Mouse (Mus musculus) frontal cortex, postnatal 36 days (tissue): Measurements from ENCODE around the gene Smg8.
"Not testable (repeated sequence)": the region's sequence is repeated elsewhere in the genome, so short reads cannot be mapped to it uniquely, and the experiment has no call there.

ENCODE experiments used
- DNase-seq, 2 experiments: peaks; one replicate each; pipeline ENCODE4 v3.0.0; 2022; ENCODE audit warnings: low spot score in 2 of 2

Smg8 gene

GRCm38 (mm10) chr11:87086290-87086984, at the start of gene Smg8:
Smg8 (minus strand) TSS chr11:87086774.
- peak; percentile 80 to 81 for DNase-seq

GRCm38 (mm10) chr11:87136233-87136632, 49.7 kb upstream of the Smg8 start:
- no peak for DNase-seq

- peak; percentile 87 to 92 for DNase-seq
These were observed 40.5 kb upstream of the Smg8 start, which contains the start of gene Trim37 for GRCm38 (mm10) chr11:87126824-87127816. Trim37 (plus strand) TSS chr11:87127077.

- no peak for DNase-seq
These were observed 39.8 kb upstream of the Smg8 start for GRCm38 (mm10) chr11:87126281-87126823.

- DNase-seq = no peak
These were observed 39.0 kb upstream of the Smg8 start for GRCm38 (mm10) chr11:87125562-87125961.

GRCm38 (mm10) chr11:87121864-87122263, 35.3 kb upstream of the Smg8 start:
- no peak for DNase-seq

- DNase-seq = no peak
These were observed 23.8 kb upstream of the Smg8 start for GRCm38 (mm10) chr11:87110172-87110909.

GRCm38 (mm10) chr11:87109519-87110171, 23.1 kb upstream of the Smg8 start:
- no peak for DNase-seq

- peak; percentile 95 to 99 for DNase-seq
These were observed 22.4 kb upstream of the Smg8 start, which contains the start of gene Ska2 for GRCm38 (mm10) chr11:87108755-87109518. Ska2 (plus strand) TSS chr11:87109234.

- DNase-seq = no peak
These were observed 21.8 kb upstream of the Smg8 start, which contains the start of gene Prr11 for GRCm38 (mm10) chr11:87108409-87108754. Prr11 (minus strand) TSS chr11:87108708.

GRCm38 (mm10) chr11:87087142-87087541, 568 bp upstream of the Smg8 start:
- DNase-seq = no peak

GRCm38 (mm10) chr11:87085461-87085860, 1.1 kb downstream of the Smg8 start:
- DNase-seq = no peak

GRCm38 (mm10) chr11:87083712-87084111, 2.9 kb downstream of the Smg8 start:
- no peak for DNase-seq

- peak; percentile 89 to 91 for DNase-seq
These were observed 12.6 kb downstream of the Smg8 start, which contains the start of gene Gdpd1 for GRCm38 (mm10) chr11:87073866-87074440. Gdpd1 (minus strand) TSS chr11:87074062.

GRCm38 (mm10) chr11:87073343-87073865, 13.2 kb downstream of the Smg8 start:
- peak; percentile 79 to 80 for DNase-seq

- no peak for DNase-seq
These were observed 24.5 kb downstream of the Smg8 start for GRCm38 (mm10) chr11:87062087-87062486.

GRCm38 (mm10) chr11:87060410-87060809, 26.2 kb downstream of the Smg8 start:
- DNase-seq = no peak

- no peak for DNase-seq
These were observed 30.3 kb downstream of the Smg8 start for GRCm38 (mm10) chr11:87056286-87056685.

GRCm38 (mm10) chr11:87048900-87049299, 37.7 kb downstream of the Smg8 start:
- DNase-seq = not testable (repeated sequence)
